Mouse (Mus musculus) cerebellum, adult 11-12 months (tissue): ENCODE results near the gene Palld.

ENCODE experiments used
- DNase-seq: peaks from one replicate; pipeline ENCODE4 v3.0.0; 2022

Palld gene

DNA sequence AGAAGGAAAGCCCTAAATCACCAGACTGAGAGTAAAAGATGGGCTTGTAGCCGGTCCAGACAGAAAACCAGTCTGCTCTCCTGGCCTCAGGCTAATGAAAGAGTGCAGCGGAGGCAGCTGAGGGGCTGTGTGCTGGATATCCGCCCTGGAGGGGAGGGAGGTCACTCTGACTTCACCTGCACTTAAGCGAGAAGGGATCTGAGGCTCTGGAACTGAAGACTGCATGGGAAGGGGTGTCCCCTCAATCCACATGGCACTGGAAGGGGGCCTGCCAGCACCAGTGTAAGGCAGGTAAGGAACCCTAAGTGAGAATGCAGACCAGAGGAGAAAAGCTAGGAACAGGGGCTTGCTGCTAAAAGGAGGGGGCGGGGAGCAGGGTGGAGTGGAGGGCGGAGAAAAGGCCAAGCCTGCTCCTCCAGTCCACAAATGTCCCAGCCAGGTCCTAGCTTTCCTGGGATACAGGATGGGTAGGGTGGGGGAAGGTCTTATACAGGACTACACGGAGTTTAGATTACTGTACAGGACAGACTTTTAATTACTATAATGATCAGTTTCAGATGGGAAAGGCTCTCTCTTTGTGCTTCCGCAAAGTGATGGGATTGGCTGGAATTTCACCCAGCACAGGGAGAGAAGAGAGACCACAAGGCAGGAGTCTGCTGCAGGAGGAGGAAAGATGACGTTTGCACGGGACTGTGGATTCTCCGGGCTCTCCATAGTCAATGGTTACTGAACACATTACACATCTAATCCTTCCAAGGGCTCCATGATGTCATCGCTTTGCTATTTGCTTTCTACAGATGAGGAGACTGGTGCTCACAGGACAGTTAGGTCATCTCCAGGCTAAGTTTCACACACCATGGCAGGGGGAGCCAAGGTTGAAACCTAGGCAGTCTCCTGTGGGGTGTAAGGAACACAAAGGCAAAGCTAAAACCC lies 278.7 kb downstream of the Palld start:
- no peak for DNase-seq

DNA sequence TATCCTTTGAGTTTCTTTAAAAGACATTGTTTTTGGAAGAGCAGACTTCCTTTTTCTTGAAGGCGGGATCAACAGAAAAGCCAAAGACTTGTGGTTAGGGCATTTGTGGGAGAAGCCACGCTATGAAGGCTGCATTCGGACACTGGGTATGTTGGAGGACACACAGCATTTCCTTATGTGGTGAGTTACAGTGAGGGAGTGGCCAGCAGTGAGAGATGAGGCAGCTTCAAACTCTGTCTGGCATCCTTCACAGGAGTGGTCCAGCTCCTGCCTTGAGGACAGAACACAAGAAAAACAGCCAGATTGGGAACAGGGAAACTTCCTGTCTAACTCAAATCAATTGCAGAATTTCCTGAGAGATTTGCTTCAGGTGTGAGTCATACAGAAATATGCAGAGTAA lies 281.2 kb downstream of the Palld start:
- no peak for DNase-seq

DNA sequence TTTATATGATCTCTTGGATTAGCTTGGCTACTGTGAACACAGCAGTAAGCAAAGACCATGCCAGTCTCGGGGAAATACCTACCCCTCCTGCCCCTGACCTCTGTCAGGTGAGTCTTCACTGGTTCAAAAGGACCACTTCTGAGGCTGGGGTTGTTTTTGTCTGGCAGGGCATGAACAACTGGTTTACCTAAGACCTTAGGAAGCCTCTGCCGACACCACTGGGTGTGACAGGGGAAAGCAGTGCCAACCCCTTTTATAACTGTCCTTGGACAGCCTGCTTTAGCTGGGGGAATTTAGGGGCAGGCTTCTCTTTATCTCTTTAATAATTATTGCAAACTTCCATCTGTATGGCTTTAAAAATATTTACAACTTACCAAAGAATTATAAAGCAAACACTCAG lies 284.8 kb downstream of the Palld start:
- no peak for DNase-seq

DNA sequence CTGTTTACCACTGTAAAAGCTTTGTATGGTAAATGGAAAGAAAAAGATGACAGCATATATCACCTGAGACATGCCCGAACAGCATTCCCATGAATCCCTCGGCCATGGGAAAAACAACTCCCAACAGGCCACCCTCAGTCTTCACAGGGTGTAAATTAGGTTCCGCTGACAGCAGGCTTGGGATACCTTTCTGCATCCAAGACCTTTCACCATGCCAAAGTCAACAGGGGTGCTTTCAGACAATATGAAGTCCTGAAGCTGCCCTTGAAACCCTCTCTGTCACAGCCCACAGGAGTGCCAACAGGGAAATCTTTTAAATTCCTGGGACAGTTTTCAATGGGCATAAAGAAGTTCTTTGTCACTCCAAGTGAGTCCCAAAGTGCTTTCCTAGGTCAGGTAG lies 285.4 kb downstream of the Palld start:
- DNase-seq, result no peak

DNA sequence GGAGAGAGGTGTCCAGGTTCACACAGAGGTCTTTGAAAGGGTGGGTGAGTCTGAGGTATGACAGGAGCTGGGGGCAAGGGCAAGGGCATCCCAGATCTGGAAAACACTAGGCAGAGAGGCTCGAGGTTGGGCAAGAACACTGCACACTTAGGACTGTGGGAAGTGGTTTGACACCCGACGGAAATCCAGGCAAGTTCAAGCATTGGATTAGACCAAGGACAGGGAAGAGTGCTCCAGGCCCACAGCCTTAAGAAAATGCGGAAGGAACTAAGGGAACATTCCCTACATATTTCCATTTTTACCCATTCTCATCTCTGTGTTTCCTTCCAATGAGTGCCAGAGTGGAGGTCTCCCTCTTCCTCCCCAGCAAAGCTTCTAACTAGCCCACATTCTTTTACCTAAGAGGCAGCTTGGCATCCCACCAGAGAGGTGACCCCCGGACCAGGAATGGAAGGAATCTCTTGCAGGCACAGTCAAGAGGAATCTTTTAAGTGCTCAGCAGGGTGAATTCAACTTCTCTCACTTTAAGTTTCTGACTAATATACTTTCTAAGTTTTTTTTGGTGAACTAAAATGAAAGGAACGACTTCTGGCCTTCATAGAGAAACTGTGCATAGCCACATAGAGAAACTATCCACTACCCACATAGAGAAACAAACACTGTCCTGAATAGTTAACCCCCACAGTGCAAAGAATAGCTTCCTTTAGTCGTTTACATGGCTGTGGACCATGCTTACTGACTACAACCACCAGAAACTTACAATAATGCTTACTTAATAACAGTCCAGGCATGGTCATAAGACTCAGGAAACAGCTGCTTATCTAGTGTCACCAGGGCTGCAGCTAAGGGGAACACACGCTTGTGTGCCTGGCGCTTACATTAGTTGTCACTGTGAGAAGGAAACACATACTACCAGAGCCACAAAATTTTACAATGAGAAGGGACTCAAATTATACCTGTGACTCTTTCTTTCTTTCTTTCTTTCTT lies 286.5 kb downstream of the Palld start:
- no peak for DNase-seq

DNA sequence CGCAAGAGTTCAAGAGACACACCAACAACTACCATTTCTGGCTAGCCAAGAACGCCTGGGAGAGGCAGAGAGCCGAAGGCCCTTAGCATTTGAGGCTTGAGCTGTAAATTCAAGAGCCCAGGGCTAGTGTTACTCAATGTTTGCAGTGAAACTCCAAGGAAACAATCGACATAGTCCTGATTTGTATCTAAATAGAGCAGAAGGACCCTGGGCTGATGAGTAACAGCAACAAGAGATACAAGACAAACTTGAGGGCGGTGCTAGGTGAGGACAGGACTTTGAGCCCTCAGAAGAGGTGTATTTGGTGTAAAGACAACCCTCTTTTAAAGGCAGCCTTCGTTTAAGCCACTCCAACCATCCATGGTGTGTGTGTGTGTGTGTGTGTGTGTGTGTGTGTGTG lies 290.7 kb downstream of the Palld start:
- DNase-seq, result no peak

DNA sequence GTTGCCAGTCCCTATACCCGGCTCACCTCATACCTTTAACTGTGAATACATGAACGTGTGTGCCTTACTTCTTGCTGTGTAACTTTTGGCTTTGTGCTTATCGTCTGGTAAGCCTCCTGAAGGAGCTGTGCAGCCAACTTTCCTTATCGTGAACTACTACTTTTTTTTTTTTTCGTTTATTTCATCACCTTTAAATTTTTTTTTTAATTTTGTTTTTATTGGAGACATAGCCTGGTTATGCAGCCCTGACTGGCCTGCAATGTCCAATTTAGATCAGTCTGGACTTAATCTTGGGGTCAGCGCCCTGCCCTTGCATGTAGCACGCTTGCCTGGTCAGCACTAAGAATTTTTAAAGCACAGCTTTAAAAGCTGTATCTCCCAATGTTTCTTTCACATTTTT lies 291.4 kb downstream of the Palld start:
- no peak for DNase-seq

DNA sequence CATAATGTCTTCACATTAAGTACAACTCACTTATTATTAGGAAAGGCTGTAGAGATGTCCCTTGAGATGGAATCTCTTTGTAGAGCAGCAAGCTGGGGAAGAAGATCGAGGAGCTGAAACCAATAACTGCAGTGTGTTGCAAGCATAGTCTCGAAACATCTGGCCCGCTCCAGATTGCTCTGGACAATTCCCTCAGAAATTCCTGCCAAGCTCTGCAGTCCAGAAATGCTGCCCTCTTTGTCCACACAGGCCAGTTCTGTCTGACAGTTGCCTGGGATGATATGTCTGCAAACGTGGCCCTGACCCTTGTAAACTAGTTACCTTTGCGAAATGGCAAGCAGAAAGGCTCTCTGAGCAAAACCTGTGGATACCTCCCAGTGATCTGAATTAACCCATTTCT lies 291.9 kb downstream of the Palld start:
- DNase-seq, result no peak

DNA sequence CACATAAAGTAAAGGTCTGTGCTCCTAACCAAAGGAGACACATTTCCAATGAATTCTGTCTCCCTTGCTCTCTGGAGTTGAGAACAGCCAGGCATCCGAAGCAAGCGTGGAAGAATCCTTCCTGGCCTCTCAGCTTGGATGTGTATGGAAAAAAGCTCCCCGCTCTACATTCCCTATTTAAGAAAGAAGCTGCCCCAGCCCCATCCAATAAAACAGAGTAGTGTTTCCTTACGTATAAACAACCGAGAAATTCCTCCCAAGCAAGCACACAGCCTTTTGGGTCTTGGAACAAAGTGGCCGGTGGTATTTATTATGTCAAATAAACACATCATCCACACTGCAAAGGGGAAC lies 295.1 kb downstream of the Palld start:
- no peak for DNase-seq

DNA sequence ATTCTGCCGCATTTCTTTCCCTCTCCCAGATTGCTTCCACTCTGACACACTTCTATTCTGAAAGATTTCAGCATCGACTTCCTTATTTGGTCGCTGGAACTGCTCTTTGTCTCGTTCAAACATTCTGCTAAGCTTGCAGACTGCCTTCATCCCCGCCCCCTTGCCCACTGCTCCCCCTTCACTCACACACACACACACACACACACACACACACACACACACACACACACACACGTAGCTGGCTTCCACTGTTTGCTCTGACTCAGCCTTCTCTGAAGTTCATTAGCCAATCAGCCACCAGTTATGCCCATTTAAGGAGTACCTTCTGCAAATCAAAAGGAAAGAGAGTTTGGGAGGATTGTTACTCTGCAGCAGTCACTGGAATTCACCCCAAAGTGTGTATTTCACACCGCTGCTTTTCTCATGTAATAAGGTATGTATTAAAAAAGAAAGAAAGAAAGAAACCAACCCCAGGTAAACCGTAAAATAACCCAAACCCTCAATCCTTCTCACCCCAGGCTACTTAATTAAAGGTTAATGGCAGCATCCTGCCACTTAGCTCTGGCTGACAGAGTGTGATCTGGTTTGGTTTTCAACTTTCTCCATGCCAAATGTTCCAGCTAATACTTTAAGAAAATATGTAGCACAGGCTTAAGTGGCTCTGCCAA lies 295.6 kb downstream of the Palld start:
- DNase-seq, result no peak

DNA sequence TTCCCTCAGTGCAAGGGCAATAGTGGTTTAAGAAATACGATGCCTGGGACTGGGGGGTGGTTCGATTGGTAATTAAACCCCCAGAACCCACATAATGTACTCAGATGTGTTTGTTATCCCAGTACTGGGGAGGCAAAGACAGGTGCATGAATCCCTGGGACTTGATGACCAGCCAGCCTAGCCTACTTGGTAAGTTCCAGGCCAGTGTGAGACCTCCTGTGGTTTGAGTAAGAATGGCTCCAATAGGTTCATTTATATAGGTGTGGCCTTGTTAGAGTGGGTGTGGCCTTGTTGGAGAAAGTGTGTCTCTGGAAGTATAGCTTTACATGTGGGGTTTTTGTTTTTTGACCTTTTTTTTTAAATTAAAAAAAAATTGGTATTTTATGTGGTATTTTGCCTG lies 297.6 kb downstream of the Palld start:
- DNase-seq, result no peak

DNA sequence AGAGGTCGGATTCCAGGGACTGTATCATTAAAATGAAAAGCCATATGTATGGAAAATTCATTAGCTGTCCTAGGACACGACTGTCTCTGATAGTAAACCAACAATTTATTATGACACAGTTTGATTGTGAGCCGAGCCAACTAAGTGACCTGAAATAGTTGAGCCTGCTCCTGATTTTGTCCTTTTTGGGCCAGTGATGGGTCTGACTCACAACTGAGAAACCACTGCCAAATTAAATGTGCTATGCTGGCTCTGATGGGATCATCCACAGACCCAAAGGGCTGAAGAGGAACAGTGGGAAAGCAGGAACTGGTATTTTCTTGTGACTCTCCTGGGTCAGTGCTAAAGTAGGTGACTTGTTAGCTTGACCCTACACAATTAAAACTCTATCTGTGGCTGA lies 305.6 kb downstream of the Palld start:
- DNase-seq, result no peak

DNA sequence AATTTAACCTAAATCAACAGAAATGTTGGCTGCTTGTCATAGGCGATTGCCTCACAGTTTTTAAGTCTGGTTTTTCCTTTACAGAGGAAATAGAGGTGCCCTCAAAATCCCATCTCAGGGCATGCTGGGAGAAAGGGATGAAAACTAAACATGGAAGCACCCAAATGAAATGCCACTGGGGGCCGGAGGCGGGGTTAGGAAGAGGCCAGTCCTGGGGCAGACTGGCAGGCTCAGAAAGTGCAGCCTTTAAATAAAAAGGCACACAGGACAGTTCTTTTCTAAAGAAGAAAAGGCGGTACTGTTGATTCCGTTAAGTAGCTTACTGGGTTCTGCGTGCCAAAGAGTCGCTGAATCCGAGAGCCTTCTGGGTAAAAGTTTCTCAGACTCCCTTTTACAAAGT lies 311.0 kb downstream of the Palld start:
- no peak for DNase-seq

DNA sequence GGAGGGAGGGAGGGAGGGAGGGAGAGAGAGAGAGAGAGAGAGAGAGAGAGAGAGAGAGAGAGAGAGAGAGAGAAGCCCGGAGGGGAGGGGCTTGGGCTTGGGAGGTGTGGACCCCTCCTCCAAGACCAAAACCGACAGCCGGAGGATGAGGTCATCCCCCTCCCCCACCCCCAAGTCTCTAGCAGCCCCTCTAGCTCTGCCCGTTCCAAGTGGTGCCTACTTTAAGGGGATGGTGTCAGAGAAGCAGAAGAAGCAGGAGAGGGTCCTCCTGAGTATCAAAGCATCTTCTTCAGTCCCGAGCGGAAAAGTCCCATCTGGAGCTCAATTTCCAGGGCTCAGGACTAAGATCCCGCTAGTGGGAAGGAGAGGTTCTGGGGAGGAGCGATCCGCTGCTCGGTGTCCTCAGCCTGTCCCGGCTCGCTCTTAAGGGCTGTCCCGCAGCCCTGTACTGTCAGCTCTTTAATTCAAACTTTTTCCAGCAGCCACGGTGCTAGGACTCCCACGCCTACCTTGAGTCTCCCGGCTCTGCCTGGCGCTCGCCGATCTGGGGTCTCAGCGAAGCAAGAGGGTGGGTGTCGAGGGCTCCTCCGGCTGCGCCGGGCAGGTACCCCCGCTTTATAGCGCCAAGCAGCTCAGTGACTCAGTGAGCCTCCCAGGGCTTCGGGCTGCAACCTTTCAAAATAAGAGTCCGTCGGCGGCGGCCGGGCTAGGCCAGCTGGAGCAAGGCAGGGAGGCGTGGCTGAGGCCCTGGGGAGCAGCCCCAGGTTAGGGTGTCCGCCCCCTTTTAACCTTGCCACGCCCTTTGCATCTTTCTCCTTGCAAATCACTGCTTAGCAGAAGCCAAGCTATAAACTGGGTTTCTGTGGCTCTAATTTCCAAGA lies 311.7 kb downstream of the Palld start:
- DNase-seq, result peak; percentile 27

DNA sequence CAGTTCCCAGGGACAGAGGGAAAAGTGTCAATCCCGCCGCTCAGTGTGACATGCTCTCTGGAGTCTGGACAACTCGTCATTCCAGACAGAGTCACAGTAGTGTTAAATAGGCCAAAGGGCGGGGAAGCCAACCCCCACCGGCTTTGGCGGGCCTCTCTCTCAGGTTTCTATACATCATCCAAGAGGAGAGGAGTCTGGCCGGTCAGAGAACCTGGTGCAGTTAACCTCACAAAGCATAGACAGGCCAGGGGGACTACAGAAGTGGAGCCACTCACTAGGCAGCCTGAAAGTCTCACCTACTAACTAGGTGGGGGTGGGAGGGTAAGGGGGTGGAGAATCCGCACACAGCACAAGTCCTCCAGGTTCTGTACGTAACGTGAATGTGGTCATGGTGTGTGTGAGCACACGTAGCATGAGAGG lies 312.5 kb downstream of the Palld start:
- DNase-seq, result no peak

DNA sequence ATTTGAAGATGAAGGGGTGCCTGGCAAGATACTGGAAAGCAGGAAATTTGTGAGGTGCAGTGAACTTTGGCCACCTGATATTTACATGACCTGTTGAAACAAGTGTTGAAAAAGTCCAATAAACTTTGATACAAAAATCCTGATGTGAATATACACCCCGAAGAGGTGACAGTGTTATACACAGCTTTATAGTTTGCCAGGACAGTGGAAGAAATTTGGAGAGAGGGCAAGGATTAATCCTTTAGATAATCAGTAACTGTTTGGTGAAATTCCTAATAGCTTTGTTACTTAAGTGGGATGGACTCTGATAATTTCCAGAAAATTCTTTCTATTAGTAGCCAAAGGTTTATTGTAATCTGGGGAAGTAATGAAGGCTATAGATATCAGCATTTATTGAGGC lies 314.2 kb downstream of the Palld start:
- no peak for DNase-seq

DNA sequence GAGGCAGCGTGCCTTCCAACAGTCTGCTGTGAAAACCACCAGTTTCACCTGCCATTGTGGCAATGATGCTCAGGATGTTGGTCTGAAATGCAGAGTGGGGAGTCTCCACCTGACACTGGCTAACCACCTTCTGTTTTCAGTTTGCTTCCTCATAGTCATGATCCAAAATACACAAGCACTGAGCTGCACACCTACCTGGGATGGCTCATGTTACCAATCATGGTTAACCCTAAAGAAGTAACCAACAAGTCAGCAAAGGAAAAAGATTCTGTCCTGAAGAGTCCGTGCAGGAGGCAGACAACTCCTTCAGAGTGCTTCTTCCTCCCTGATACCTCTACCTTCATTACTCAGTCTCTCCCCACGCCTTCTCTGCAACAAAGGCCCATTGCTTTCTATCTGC lies 314.8 kb downstream of the Palld start:
- DNase-seq, result no peak

DNA sequence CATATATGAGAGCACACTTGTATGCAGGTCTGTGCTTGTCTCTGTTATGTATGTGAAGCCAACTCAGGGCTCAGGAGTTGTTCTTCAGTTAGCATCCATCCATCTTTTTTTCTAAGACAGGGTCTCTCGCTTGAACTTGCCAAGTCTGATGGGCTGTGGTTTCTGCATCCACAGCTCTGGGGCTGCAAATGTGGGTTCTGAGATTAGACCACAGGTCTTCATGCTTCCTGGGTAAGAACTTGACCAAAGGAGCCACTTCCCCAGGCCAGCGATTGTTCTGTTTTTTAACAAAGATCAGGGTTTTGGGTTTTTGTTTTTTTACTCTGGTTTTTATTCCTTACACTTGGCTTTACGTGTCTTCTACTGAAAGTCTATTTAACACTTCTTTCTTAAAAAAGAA lies 316.0 kb downstream of the Palld start:
- DNase-seq, result no peak

DNA sequence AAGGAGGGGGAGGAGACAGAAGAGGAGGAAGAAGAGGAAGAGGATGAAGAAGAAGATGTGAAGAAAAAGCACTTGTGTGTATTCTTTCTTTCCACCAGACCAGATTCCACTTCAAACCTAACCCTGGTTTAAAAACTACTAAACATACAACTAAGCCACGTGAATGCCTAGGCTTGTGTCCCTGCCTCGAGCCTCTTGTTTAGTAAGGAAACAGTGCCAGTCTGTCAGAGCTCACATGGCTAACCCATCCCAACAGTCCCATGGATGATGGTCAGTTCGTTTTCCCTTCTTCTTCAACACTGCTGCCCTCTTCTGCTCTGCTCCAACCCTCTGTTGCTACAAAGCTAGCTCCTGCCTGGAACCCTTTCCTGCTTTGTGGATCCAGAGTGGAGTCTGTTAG lies 316.7 kb downstream of the Palld start:
- no peak for DNase-seq

DNA sequence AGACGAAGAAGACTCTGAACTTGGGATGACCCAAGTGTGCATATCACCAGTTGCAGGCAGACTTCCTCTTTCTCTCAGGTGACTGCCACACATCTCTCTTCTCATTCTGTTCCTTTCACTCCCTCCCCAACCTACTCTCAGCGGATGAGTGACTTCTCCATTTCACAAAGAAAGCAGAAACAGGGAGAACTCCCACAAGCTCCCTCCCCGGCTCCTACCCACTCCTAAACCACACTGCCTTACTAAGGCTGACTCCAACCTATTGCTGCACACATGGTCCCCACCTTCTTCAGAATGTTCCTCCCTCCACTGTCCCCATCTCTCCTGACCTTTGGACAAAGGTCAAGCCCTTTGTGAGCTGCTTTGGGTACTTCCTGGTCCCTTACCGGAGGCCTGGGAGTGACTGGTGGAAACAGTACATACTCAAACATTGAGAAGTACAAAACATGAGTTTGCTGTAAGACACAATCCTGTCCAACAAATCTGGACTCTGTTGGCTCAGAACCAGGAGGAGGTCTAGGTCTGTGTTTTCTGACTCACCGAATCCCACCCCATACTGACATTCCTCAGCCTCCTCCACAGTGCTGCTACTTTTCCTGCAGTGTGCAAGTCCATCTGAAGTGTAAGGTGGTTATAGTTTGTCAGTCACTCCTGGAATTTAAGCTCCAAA lies 317.6 kb downstream of the Palld start:
- no peak for DNase-seq

DNA sequence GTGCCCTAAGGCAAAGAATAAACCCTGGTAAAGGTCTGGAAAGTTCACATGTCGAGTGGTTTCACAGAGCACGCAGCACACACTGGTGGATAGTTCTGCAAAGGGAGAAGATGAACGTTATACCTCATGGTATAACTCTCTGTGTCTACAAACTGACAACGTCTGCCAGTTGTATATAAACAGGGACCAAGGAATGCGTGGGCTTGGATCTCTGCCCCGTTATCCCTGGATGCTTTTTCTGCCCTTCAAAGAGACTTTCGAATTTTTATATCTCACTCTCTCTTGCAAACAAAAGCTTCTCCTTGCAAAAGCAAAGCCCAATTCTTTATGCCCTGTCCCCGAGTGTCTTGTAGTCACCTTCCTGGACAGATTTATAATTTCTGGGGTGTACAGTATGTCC lies 319.9 kb downstream of the Palld start:
- no peak for DNase-seq

DNA sequence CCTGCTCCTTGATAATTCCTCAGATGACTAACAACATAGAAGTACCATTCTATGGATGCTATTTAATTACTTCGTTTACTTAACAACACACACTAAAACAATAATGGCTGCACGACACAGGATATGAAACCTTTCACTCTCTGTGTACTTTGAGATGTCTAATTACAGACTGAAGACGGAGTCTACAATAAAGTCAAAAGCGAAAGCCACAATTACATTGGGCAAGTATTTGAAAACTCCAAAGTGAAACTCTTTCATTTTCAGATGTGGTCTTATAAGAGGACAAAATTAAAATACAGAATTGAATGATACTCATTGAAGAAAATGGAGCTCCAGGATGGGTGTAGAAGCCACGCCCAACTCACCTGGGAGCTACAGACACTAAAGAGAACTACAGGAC lies 321.2 kb downstream of the Palld start:
- no peak for DNase-seq
